8 mouse cellular contexts compared by ENCODE assay signal in genomic region chr6:94698509-94699172, GRCm38 (mm10). TPM values are rescaled to one million over a fixed set of nuclear protein-coding genes. Genes with fewer than 3 reads are reported as not detected.
DNase-seq lines count a peak whose midpoint lies in the region; ATAC-seq and TF ChIP-seq lines count a peak whose summit lies in the region.

No protein-coding gene starts in this region.

- no peaks in the 10 kb centered on the region for H3K36me3 ChIP-seq in testis, adult 2 months (ENCODE audit: control insufficient read depth, insufficient read depth, low read length)
- H3K36me3 ChIP-seq in limb, embryonic 13.5 days = no peaks in the 10 kb centered on the region
- no peaks in the 10 kb centered on the region for H3K36me3 ChIP-seq in stomach, embryonic 16.5 days (ENCODE audit: control insufficient read depth, insufficient read depth, low read length)

- TF ChIP-seq CTCF in testis, adult 2 months (IDR thresholded peaks at IDR 0.05; ENCODE audit: control insufficient read depth, insufficient read depth, insufficient replicate concordance, low read depth, low read length) = no peak

- 3% methylated on average over 11 of the region's 11 CpGs for WGBS in limb, embryonic 13.5 days
- WGBS in stomach, embryonic 16.5 days = 4% methylated on average over 11 of the region's 11 CpGs

- no peaks in the 10 kb centered on the region for H3K27me3 ChIP-seq in testis, adult 2 months (ENCODE audit: control insufficient read depth, insufficient read depth, low read length)
- H3K27me3 ChIP-seq in limb, embryonic 13.5 days = peaks cover 10% of the 10 kb centered on the region; the same call in 1 of the 2 replicates
- no peaks in the 10 kb centered on the region for H3K27me3 ChIP-seq in stomach, embryonic 16.5 days (ENCODE audit: control insufficient read depth, insufficient read depth, low read length)

- no peak for TF ChIP-seq POLR2A in testis, adult 2 months (IDR thresholded peaks at IDR 0.05; ENCODE audit: control insufficient read depth, low read depth, low read length)

- DNase-seq in CD4-positive, CD25-positive, alpha-beta regulatory T cell, adult 2 months (ENCODE audit: low read depth, low spot score) = peak; percentile 56
- DNase-seq in testis, postnatal 10 days (ENCODE audit: low spot score) = no peak
- no peak for DNase-seq in adrenal gland, adult 2 months
- DNase-seq in gastrocnemius, postnatal 4 days (ENCODE audit: low spot score in 2 of 2) = no peak

- peak overlapping the region; percentile 96 for H3K9ac ChIP-seq in limb, embryonic 13.5 days
- peak overlapping the region; percentile 97 for H3K9ac ChIP-seq in stomach, embryonic 16.5 days (ENCODE audit: low read length)

- no peak overlapping the region for H3K27ac ChIP-seq in testis, adult 2 months (ENCODE audit: control insufficient read depth, insufficient read depth, low read depth, low read length)
- peak overlapping the region; percentile 91 for H3K27ac ChIP-seq in limb, embryonic 13.5 days
- peak overlapping the region; percentile 93 for H3K27ac ChIP-seq in stomach, embryonic 16.5 days (ENCODE audit: low read length)

- H3K4me1 ChIP-seq in testis, adult 2 months (ENCODE audit: control insufficient read depth, insufficient read depth, low read length) = peaks cover 3% of the 10 kb centered on the region; the same call in 1 of the 2 replicates
- H3K4me1 ChIP-seq in limb, embryonic 13.5 days = peaks cover 65% of the 10 kb centered on the region
- H3K4me1 ChIP-seq in stomach, embryonic 16.5 days (ENCODE audit: control insufficient read depth, insufficient read depth, low read length) = peaks cover 43% of the 10 kb centered on the region

- no peaks in the 10 kb centered on the region for H3K9me3 ChIP-seq in limb, embryonic 13.5 days
- no peaks in the 10 kb centered on the region for H3K9me3 ChIP-seq in stomach, embryonic 16.5 days (replicated peaks; ENCODE audit: control insufficient read depth, low read length)

- no peak for ATAC-seq in CD4-positive, CD25-positive, alpha-beta regulatory T cell, adult 4 months
- no peak for ATAC-seq in limb, embryonic 13.5 days (ENCODE audit: low FRiP score, low read depth)
- no peak for ATAC-seq in stomach, embryonic 16.5 days (ENCODE audit: insufficient read depth, low FRiP score)

- H3K4me3 ChIP-seq in testis, adult 2 months (ENCODE audit: control insufficient read depth, low read depth, low read length) = peak overlapping the region; percentile 77
- H3K4me3 ChIP-seq in limb, embryonic 13.5 days = peak overlapping the region; percentile 98
- peak overlapping the region; percentile 88 for H3K4me3 ChIP-seq in stomach, embryonic 16.5 days (replicated peaks; ENCODE audit: low read length)

- H3K4me2 ChIP-seq in limb, embryonic 13.5 days (replicated peaks) = peak overlapping the region; percentile 90
- peak overlapping the region; percentile 71 for H3K4me2 ChIP-seq in stomach, embryonic 16.5 days (ENCODE audit: low read depth, low read length)

RNA-seq across cellular contexts. Expression of gene Lrig1, which starts 1.3 kb away (rescaled TPM):
- polyA plus RNA-seq in CD4-positive, CD25-positive, alpha-beta regulatory T cell, adult 4 months (2017; shearing (Covaris generic)) = 10 to 100 TPM; 30.8 to 38.6 TPM
- polyA plus RNA-seq in testis, adult 2 months (2012; rRNA removed) = 2.9 and 3.3 TPM in 2 replicates
- 19.0 and 23.5 TPM in 2 replicates for polyA plus RNA-seq in limb, embryonic 13.5 days (2015; fragmentation: Nextera tagmentation; extraction: Ambion mirVana)
- 18.3 and 24.0 TPM in 2 replicates for polyA plus RNA-seq in stomach, embryonic 16.5 days (2015; fragmentation: Nextera tagmentation; extraction: Ambion mirVana)
- total RNA-seq in adrenal gland, adult 2 months (2021) = 10 to 100 TPM in 1 of 2 experiments, 1 to 10 TPM in 1; 7.7 to 17.6 TPM
- 11.0 and 12.4 TPM in 2 replicates for polyA plus RNA-seq in adrenal gland, adult 2 months (2012; rRNA removed)
- total RNA-seq in gastrocnemius, postnatal 4 days (2021) = 10 to 100 TPM; 75.3 to 82.6 TPM
